Mouse (Mus musculus) cerebellum, adult 2 months (tissue): ENCODE measurements around the gene Eps8l2.

Source experiments
- CTCF ChIP-seq: fragments of 200-500 bp; IDR thresholded peaks from 2 replicates; pipeline ENCODE4 v1.5.1; 2011; ENCODE audit warnings: low read depth, mild to moderate bottlenecking, control low read depth, low read length, moderate library complexity, borderline replicate concordance; ENCODE audit not compliant: insufficient read depth
- POLR2A ChIP-seq: fragments of 200-500 bp; IDR thresholded peaks from 2 replicates; pipeline ENCODE4 v1.6.1; 2011; ENCODE audit warnings: low read length, control low read depth, borderline replicate concordance; ENCODE audit not compliant: insufficient read depth

GRCm38 (mm10) chr7:141337716-141338416, 814 bp upstream of the Eps8l2 start:
- TF ChIP-seq POLR2A (no peak), CTCF (no peak)
